Mouse (Mus musculus) thymus, adult 2 months (tissue): ENCODE measurements around the gene Slc4a1.

Experiments
- CTCF ChIP-seq: fragments of 200-500 bp; IDR thresholded peaks from 2 replicates; pipeline ENCODE4 v1.5.1; 2012; ENCODE audit warnings: mild to moderate bottlenecking, control low read depth, low read length, moderate library complexity, borderline replicate concordance; ENCODE audit not compliant: control insufficient read depth, poor library complexity, insufficient read depth; ENCODE audit errors: extremely low read depth
- POLR2A ChIP-seq: fragments of 200-500 bp; IDR thresholded peaks from 2 replicates; pipeline ENCODE4 v1.6.1; 2012; ENCODE audit warnings: mild to moderate bottlenecking, low read length, control low read depth, moderate library complexity; ENCODE audit not compliant: control insufficient read depth, poor library complexity, insufficient read depth; ENCODE audit errors: extremely low read depth

- TF ChIP-seq POLR2A (no peak), CTCF (no peak)
Measured at GRCm38 (mm10) chr11:102372936-102373335, 6.9 kb upstream of the Slc4a1 start.
